In genomic region chr10:70119851-70120370, GRCm38 (mm10) we compare ENCODE assay signal across 9 mouse cellular contexts. TPM values are rescaled to one million over a fixed set of nuclear protein-coding genes. Genes with fewer than 3 reads are reported as not detected.
A peak's percentile ranks its signal among the peaks of the same experiment; 100 is the strongest.
DNase-seq lines count a peak whose midpoint lies in the region; ATAC-seq and TF ChIP-seq lines count a peak whose summit lies in the region.
"Had no signal": no experiment of that assay in that cellular context is flagged by ENCODE, and none has a peak within 500 bp of the region (broad histone marks: within the 10 kb centered on the region; RNA-seq: fewer than 3 reads in every experiment).

No protein-coding gene starts in this region.

- no peak for TF ChIP-seq EP300 in stomach, postnatal 0 days (optimal IDR thresholded peaks at IDR 0.05)
- TF ChIP-seq EP300 in liver, embryonic 14.5 days (IDR thresholded peaks at IDR 0.05; ENCODE audit: low read depth), result peak; percentile 35; the same call in 1 of the 2 replicates

- no peaks in the 10 kb centered on the region for H3K27me3 ChIP-seq in stomach, embryonic 15.5 days (replicated peaks)
- no peaks in the 10 kb centered on the region for H3K27me3 ChIP-seq in stomach, postnatal 0 days (ENCODE audit: control insufficient read depth, insufficient read depth, low read length)
- H3K27me3 ChIP-seq in liver, embryonic 14.5 days (ENCODE audit: control insufficient read depth, insufficient read depth, low read length), result no peaks in the 10 kb centered on the region

- peak; percentile 36; the same call in 1 of the 2 replicates for ATAC-seq in stomach, embryonic 15.5 days (ENCODE audit: insufficient read depth, low FRiP score, low read depth)
- no peak for ATAC-seq in stomach, postnatal 0 days (ENCODE audit: low FRiP score, low TSS enrichment)
- peak; percentile 27; the same call in 1 of the 2 replicates for ATAC-seq in liver, embryonic 14.5 days (ENCODE audit: insufficient read depth)

- H3K9ac ChIP-seq in stomach, embryonic 15.5 days, result no peak overlapping the region
- no peak overlapping the region for H3K9ac ChIP-seq in stomach, postnatal 0 days (ENCODE audit: low read length)
- peak overlapping the region; percentile 49 for H3K9ac ChIP-seq in liver, embryonic 14.5 days (replicated peaks)

- no peaks in the 10 kb centered on the region for H3K36me3 ChIP-seq in stomach, embryonic 15.5 days
- no peaks in the 10 kb centered on the region for H3K36me3 ChIP-seq in stomach, postnatal 0 days (ENCODE audit: control insufficient read depth, insufficient read depth, low read length)
- H3K36me3 ChIP-seq in liver, embryonic 14.5 days (replicated peaks; ENCODE audit: control insufficient read depth, insufficient read depth, low read depth), result no peaks in the 10 kb centered on the region

- 46% methylated on average over 9 of the region's 9 CpGs for WGBS in stomach, embryonic 15.5 days
- 47% methylated on average over 9 of the region's 9 CpGs for WGBS in stomach, postnatal 0 days
- 25% methylated on average over 9 of the region's 9 CpGs for WGBS in liver, embryonic 14.5 days (ENCODE audit: insufficient replicate concordance)

- intact Hi-C loops in gastrocnemius, adult 2 months (cut with DNase I), result no loop called here
- intact Hi-C loops in gastrocnemius, postnatal 14 days (cut with DNase I; ENCODE audit: low total_unique reads), result no loop called here

- H3K4me1 ChIP-seq in stomach, embryonic 15.5 days, result peaks cover 22% of the 10 kb centered on the region
- peaks cover 8% of the 10 kb centered on the region; the same call in 1 of the 2 replicates for H3K4me1 ChIP-seq in stomach, postnatal 0 days (replicated peaks; ENCODE audit: control insufficient read depth, insufficient read depth)
- peaks cover 46 to 49% of the 10 kb centered on the region in 2 experiments for H3K4me1 ChIP-seq in liver, embryonic 14.5 days (replicated peaks; ENCODE audit: control insufficient read depth in 2 of 2, insufficient read depth in 2 of 2, low read length in 1 of 2)

- no peak overlapping the region for H3K4me3 ChIP-seq in gastrocnemius, adult 2 months
- no peak overlapping the region for H3K4me3 ChIP-seq in stomach, embryonic 15.5 days (replicated peaks)
- H3K4me3 ChIP-seq in stomach, postnatal 0 days (ENCODE audit: low read depth, low read length), result no peak overlapping the region
- H3K4me3 ChIP-seq in liver, embryonic 14.5 days (ENCODE audit: insufficient read depth in 1 of 2, low read depth in 2 of 2, low read length in 2 of 2), result no peak overlapping the region

- no peaks in the 10 kb centered on the region for H3K9me3 ChIP-seq in stomach, embryonic 15.5 days
- H3K9me3 ChIP-seq in stomach, postnatal 0 days (ENCODE audit: control insufficient read depth, low read length), result no peaks in the 10 kb centered on the region
- no peaks in the 10 kb centered on the region for H3K9me3 ChIP-seq in liver, embryonic 14.5 days (ENCODE audit: control insufficient read depth, low read length)

- peak overlapping the region; percentile 72; the same call in 1 of the 2 replicates for H3K27ac ChIP-seq in gastrocnemius, adult 2 months
- H3K27ac ChIP-seq in stomach, embryonic 15.5 days, result no peak overlapping the region
- no peak overlapping the region for H3K27ac ChIP-seq in stomach, postnatal 0 days (replicated peaks)
- H3K27ac ChIP-seq in liver, embryonic 14.5 days, result peak overlapping the region; percentile 61

- no peak for TF ChIP-seq CTCF in gastrocnemius, adult 2 months (IDR thresholded peaks at IDR 0.05)
- no peak for TF ChIP-seq CTCF in stomach, postnatal 0 days (IDR thresholded peaks at IDR 0.05; ENCODE audit: low read depth)
- no peak for TF ChIP-seq CTCF in liver, embryonic 14.5 days (IDR thresholded peaks at IDR 0.05; ENCODE audit: low read depth)

- no peak for DNase-seq in gastrocnemius, adult 2 months
- DNase-seq in gastrocnemius, postnatal 14 days, result no peak
- DNase-seq in stomach, postnatal 0 days (ENCODE audit: low spot score), result no peak
- DNase-seq in liver, embryonic 14.5 days (ENCODE audit: low read depth in 3 of 3, low spot score in 3 of 3), result no peak
- DNase-seq in thymus, postnatal 36 days, result peak; percentile 12 to 45
- DNase-seq in cerebellum, postnatal 14 days, result no peak
- DNase-seq in frontal cortex, postnatal 10 days (ENCODE audit: low spot score in 2 of 2), result no peak
- DNase-seq: cerebellum, postnatal 10 days had no signal

- H3K4me2 ChIP-seq in stomach, embryonic 15.5 days, result no peak overlapping the region
- no peak overlapping the region for H3K4me2 ChIP-seq in stomach, postnatal 0 days (replicated peaks; ENCODE audit: low read depth)
- H3K4me2 ChIP-seq in liver, embryonic 14.5 days (ENCODE audit: low read depth), result peak overlapping the region; percentile 61

RNA-seq across cellular contexts. Expression of gene Ccdc6, which starts 23.0 kb away (rescaled TPM):
- 100 to 1,000 TPM in 1 of 2 experiments, 10 to 100 TPM in 1; 94.2 to 115 TPM for total RNA-seq in gastrocnemius, adult 2 months (2021)
- 10 to 100 TPM; 69.5 to 75.2 TPM for total RNA-seq in gastrocnemius, postnatal 14 days (2021)
- 13.7 and 15.9 TPM in 2 replicates for polyA plus RNA-seq in stomach, embryonic 15.5 days (2015; fragmentation: Nextera tagmentation; extraction: Ambion mirVana)
- 9.4 and 10.0 TPM in 2 replicates for polyA plus RNA-seq in stomach, postnatal 0 days (2015; fragmentation: Nextera tagmentation; extraction: Ambion mirVana)
- 6.7 and 8.3 TPM in 2 replicates for polyA plus RNA-seq in liver, embryonic 14.5 days (2012; rRNA removed)
- polyA plus RNA-seq in liver, embryonic 14.5 days (2014; fragmentation: Nextera tagmentation; extraction: Ambion mirVana), result 9.5 and 10.7 TPM in 2 replicates

Comparison
In these comparisons a context has a peak if more than half of its experiments do, and no peak if none do; other contexts are left out.
1. DNase-seq: peak in thymus, postnatal 36 days (2 of 2); none in gastrocnemius, adult 2 months (single experiment), gastrocnemius, postnatal 14 days (single experiment), stomach, postnatal 0 days (single experiment), liver, embryonic 14.5 days (0 of 3), cerebellum, postnatal 14 days (0 of 2) and frontal cortex, postnatal 10 days (0 of 2).
2. H3K27ac ChIP-seq: peak in gastrocnemius, adult 2 months (single experiment) and liver, embryonic 14.5 days (single experiment); none in stomach, embryonic 15.5 days (single experiment) and stomach, postnatal 0 days (single experiment).